Mouse (Mus musculus) midbrain, embryonic 15.5 days (tissue): ENCODE results near the gene Rbm20. TPM values are rescaled to one million over a fixed set of nuclear protein-coding genes. Genes with fewer than 3 reads are reported as not detected.

Source experiments
- ATAC-seq: fragments of 200-750 bp; cut with Nextera tagmentation; replicated peaks from 2 replicates; pipeline ENCODE4 v1.8.0; 2017; ENCODE audit warnings: moderate TSS enrichment
- H3K27ac ChIP-seq: fragments of 300-500 bp; sonication (generic); 2 replicates; pipeline ENCODE4 v1.5.1; 2015; ENCODE audit warnings: mild to moderate bottlenecking, inconsistent platforms
- H3K27me3 ChIP-seq: fragments of 300-500 bp; sonication (generic); replicated peaks from 2 replicates; pipeline ENCODE4 v1.6.1; 2015; ENCODE audit warnings: inconsistent platforms
- H3K36me3 ChIP-seq: fragments of 300-500 bp; sonication (generic); replicated peaks from 2 replicates; pipeline ENCODE4 v1.6.1; 2015; ENCODE audit warnings: inconsistent platforms
- H3K4me1 ChIP-seq: fragments of 300-500 bp; sonication (generic); 2 replicates; pipeline ENCODE4 v1.6.1; 2015; ENCODE audit warnings: inconsistent platforms
- H3K4me2 ChIP-seq: fragments of 300-500 bp; sonication (generic); 2 replicates; pipeline ENCODE4 v1.6.1; 2015; ENCODE audit warnings: inconsistent platforms, mild to moderate bottlenecking, moderate library complexity
- H3K4me3 ChIP-seq: fragments of 300-500 bp; sonication (generic); 2 replicates; pipeline ENCODE4 v1.5.1; 2015; ENCODE audit warnings: mild to moderate bottlenecking, inconsistent platforms
- H3K9ac ChIP-seq: fragments of 300-500 bp; sonication (generic); 2 replicates; pipeline ENCODE4 v1.6.1; 2015; ENCODE audit warnings: mild to moderate bottlenecking, inconsistent platforms
- H3K9me3 ChIP-seq: fragments of 300-500 bp; sonication (generic); 2 replicates; pipeline ENCODE4 v1.6.1; 2016; ENCODE audit warnings: inconsistent platforms
- WGBS: fragments of 180-500 bp; shearing (Covaris S2); methylation state at CpG from one replicate; pipeline ENCODE4 v1.1.7; 2015; ENCODE audit warnings: mixed read lengths; 5-methylcytosine and 5-hydroxymethylcytosine counted together
- polyA plus RNA-seq: library from polyadenylated mRNA; unstranded; fragments of >200 nt; fragmentation: Nextera tagmentation; extraction: Ambion mirVana; gene quantifications from 2 replicates; pipeline ENCODE4 v1.2.1, GENCODE M21; 2015

Rbm20 gene
- polyA plus RNA-seq, 1 experiment from 2014 or later: 1.0 TPM

GRCm38 (mm10) chr19:53674131-53674925 is 2.8 kb upstream of the Rbm20 start:
- Histone ChIP-seq H3K9me3 (no peaks in the 10 kb centered on the region), H3K36me3 (no peaks in the 10 kb centered on the region), H3K4me1 (peaks cover 26% of the 10 kb centered on the region), H3K4me2 (no peak overlapping the region), H3K27me3 (peaks cover 47% of the 10 kb centered on the region), H3K27ac (no peak overlapping the region), H3K9ac (no peak overlapping the region), H3K4me3 (no peak overlapping the region)
- 40% methylated on average over 9 of the region's 9 CpGs for WGBS
- ATAC-seq: no peak

GRCm38 (mm10) chr19:53676228-53676627 is 878 bp upstream of the Rbm20 start:
- Histone ChIP-seq H3K27ac (no peak overlapping the region), H3K9me3 (no peaks in the 10 kb centered on the region), H3K4me3 (peak overlapping the region; percentile 64), H3K36me3 (no peaks in the 10 kb centered on the region), H3K4me1 (peaks cover 16% of the 10 kb centered on the region), H3K27me3 (peaks cover 50% of the 10 kb centered on the region), H3K4me2 (peak overlapping the region; percentile 100), H3K9ac (no peak overlapping the region)
- ATAC-seq: no peak; the same call in 1 of the 2 replicates
- under 1% methylated on average over 26 of the region's 26 CpGs for WGBS

- WGBS: 96% methylated on average over 9 of the region's 9 CpGs
- ATAC-seq: no peak
- Histone ChIP-seq H3K4me3 (no peak overlapping the region), H3K36me3 (no peaks in the 10 kb centered on the region), H3K4me2 (no peak overlapping the region), H3K9ac (no peak overlapping the region), H3K27ac (no peak overlapping the region), H3K9me3 (no peaks in the 10 kb centered on the region), H3K4me1 (peaks cover 16% of the 10 kb centered on the region), H3K27me3 (peaks cover 39% of the 10 kb centered on the region)
Measured at GRCm38 (mm10) chr19:53679194-53679593, 2.1 kb downstream of the Rbm20 start.

GRCm38 (mm10) chr19:53679981-53680380 is 2.9 kb downstream of the Rbm20 start:
- H3K4me3 ChIP-seq: no peak overlapping the region
- no peak for ATAC-seq
- H3K4me2 ChIP-seq: no peak overlapping the region
- H3K36me3 ChIP-seq: no peaks in the 10 kb centered on the region
- no peak overlapping the region for H3K9ac ChIP-seq
- H3K27ac ChIP-seq: no peak overlapping the region
- peaks cover 16% of the 10 kb centered on the region for H3K4me1 ChIP-seq
- 87% methylated on average over 7 of the region's 7 CpGs for WGBS
- peaks cover 32% of the 10 kb centered on the region for H3K27me3 ChIP-seq
- H3K9me3 ChIP-seq: no peaks in the 10 kb centered on the region

- peaks cover 20% of the 10 kb centered on the region for H3K27me3 ChIP-seq
- no peak overlapping the region for H3K4me2 ChIP-seq
- H3K9me3 ChIP-seq: no peaks in the 10 kb centered on the region
- no peaks in the 10 kb centered on the region for H3K36me3 ChIP-seq
- H3K27ac ChIP-seq: no peak overlapping the region
- no peak for ATAC-seq
- 40% methylated on average over 8 of the region's 8 CpGs for WGBS
- H3K4me3 ChIP-seq: no peak overlapping the region
- peaks cover 1% of the 10 kb centered on the region for H3K4me1 ChIP-seq
- no peak overlapping the region for H3K9ac ChIP-seq
Measured at GRCm38 (mm10) chr19:53682427-53682826, 5.3 kb downstream of the Rbm20 start.

GRCm38 (mm10) chr19:53687592-53687991 is 10.5 kb downstream of the Rbm20 start:
- Histone ChIP-seq H3K27ac (no peak overlapping the region), H3K36me3 (no peaks in the 10 kb centered on the region), H3K4me1 (no peaks in the 10 kb centered on the region), H3K9me3 (no peaks in the 10 kb centered on the region), H3K9ac (no peak overlapping the region), H3K27me3 (no peaks in the 10 kb centered on the region), H3K4me3 (no peak overlapping the region), H3K4me2 (no peak overlapping the region)
- 85% methylated on average over 5 of the region's 5 CpGs for WGBS
- ATAC-seq: no peak

- no peak overlapping the region for H3K9ac ChIP-seq
- no peak for ATAC-seq
- no peaks in the 10 kb centered on the region for H3K9me3 ChIP-seq
- H3K4me1 ChIP-seq: no peaks in the 10 kb centered on the region
- H3K4me3 ChIP-seq: no peak overlapping the region
- H3K36me3 ChIP-seq: no peaks in the 10 kb centered on the region
- no peak overlapping the region for H3K4me2 ChIP-seq
- WGBS: 53% methylated on average over 10 of the region's 10 CpGs
- H3K27me3 ChIP-seq: no peaks in the 10 kb centered on the region
- no peak overlapping the region for H3K27ac ChIP-seq
Measured at GRCm38 (mm10) chr19:53690816-53691215, 13.7 kb downstream of the Rbm20 start.

GRCm38 (mm10) chr19:53694020-53694419 is 16.9 kb downstream of the Rbm20 start:
- Histone ChIP-seq H3K27me3 (no peaks in the 10 kb centered on the region), H3K4me1 (peaks cover 13% of the 10 kb centered on the region), H3K36me3 (no peaks in the 10 kb centered on the region), H3K4me2 (no peak overlapping the region), H3K9me3 (no peaks in the 10 kb centered on the region), H3K27ac (no peak overlapping the region), H3K9ac (no peak overlapping the region), H3K4me3 (no peak overlapping the region)
- WGBS: 37% methylated on average over 1 of the region's 1 CpGs
- no peak for ATAC-seq

GRCm38 (mm10) chr19:53696079-53696478 is 19.0 kb downstream of the Rbm20 start:
- Histone ChIP-seq H3K9me3 (no peaks in the 10 kb centered on the region), H3K4me1 (peaks cover 13% of the 10 kb centered on the region), H3K36me3 (no peaks in the 10 kb centered on the region), H3K4me3 (no peak overlapping the region), H3K9ac (no peak overlapping the region), H3K4me2 (no peak overlapping the region), H3K27me3 (no peaks in the 10 kb centered on the region), H3K27ac (no peak overlapping the region)
- 74% methylated on average over 6 of the region's 6 CpGs for WGBS
- no peak for ATAC-seq

- no peaks in the 10 kb centered on the region for H3K9me3 ChIP-seq
- peaks cover 13% of the 10 kb centered on the region for H3K4me1 ChIP-seq
- no peak overlapping the region for H3K9ac ChIP-seq
- no peak overlapping the region for H3K27ac ChIP-seq
- no peaks in the 10 kb centered on the region for H3K27me3 ChIP-seq
- no peak overlapping the region for H3K4me3 ChIP-seq
- H3K36me3 ChIP-seq: no peaks in the 10 kb centered on the region
- no peak overlapping the region for H3K4me2 ChIP-seq
- no peak for ATAC-seq
- WGBS: 94% methylated on average over 3 of the region's 3 CpGs
Measured at GRCm38 (mm10) chr19:53696655-53697054, 19.5 kb downstream of the Rbm20 start.

GRCm38 (mm10) chr19:53697376-53698126 is 20.4 kb downstream of the Rbm20 start:
- no peak overlapping the region for H3K27ac ChIP-seq
- no peaks in the 10 kb centered on the region for H3K36me3 ChIP-seq
- H3K4me1 ChIP-seq: peaks cover 13% of the 10 kb centered on the region
- H3K9me3 ChIP-seq: no peaks in the 10 kb centered on the region
- no peak for ATAC-seq
- no peaks in the 10 kb centered on the region for H3K27me3 ChIP-seq
- H3K9ac ChIP-seq: no peak overlapping the region
- H3K4me2 ChIP-seq: no peak overlapping the region
- H3K4me3 ChIP-seq: no peak overlapping the region
- 23% methylated on average over 24 of the region's 24 CpGs for WGBS

GRCm38 (mm10) chr19:53699671-53700070 is 22.6 kb downstream of the Rbm20 start:
- ATAC-seq: no peak
- no peaks in the 10 kb centered on the region for H3K36me3 ChIP-seq
- H3K4me1 ChIP-seq: peaks cover 17% of the 10 kb centered on the region
- H3K27me3 ChIP-seq: no peaks in the 10 kb centered on the region
- WGBS: 31% methylated on average over 7 of the region's 7 CpGs
- H3K27ac ChIP-seq: no peak overlapping the region
- H3K4me2 ChIP-seq: no peak overlapping the region
- no peak overlapping the region for H3K4me3 ChIP-seq
- H3K9me3 ChIP-seq: no peaks in the 10 kb centered on the region
- no peak overlapping the region for H3K9ac ChIP-seq
